Mouse (Mus musculus) liver, embryonic 15.5 days (tissue): ENCODE results near the gene Gstt1. TPM values are rescaled to one million over a fixed set of nuclear protein-coding genes. Genes with fewer than 3 reads are reported as not detected.

Experiments used
- ATAC-seq: fragments of 200-750 bp; cut with Nextera tagmentation; 2 replicates; pipeline ENCODE4 v1.8.0; 2017; ENCODE audit warnings: moderate number of reproducible peaks, mild to moderate bottlenecking, moderate library complexity; ENCODE audit not compliant: insufficient read depth
- H3K27ac ChIP-seq: fragments of 300-500 bp; sonication (generic); replicated peaks from 2 replicates; pipeline ENCODE4 v1.5.1; 2015; ENCODE audit warnings: mild to moderate bottlenecking, inconsistent platforms
- H3K27me3 ChIP-seq: fragments of 300-500 bp; sonication (generic); 2 replicates; pipeline ENCODE4 v1.6.1; 2015; ENCODE audit warnings: mild to moderate bottlenecking, inconsistent platforms
- H3K36me3 ChIP-seq: fragments of 300-500 bp; sonication (generic); replicated peaks from 2 replicates; pipeline ENCODE4 v1.6.1; 2015; ENCODE audit warnings: moderate library complexity, mild to moderate bottlenecking, inconsistent platforms
- H3K4me1 ChIP-seq: fragments of 300-500 bp; sonication (generic); replicated peaks from 2 replicates; pipeline ENCODE4 v1.6.1; 2015; ENCODE audit warnings: inconsistent platforms
- H3K4me2 ChIP-seq: fragments of 300-500 bp; sonication (generic); 2 replicates; pipeline ENCODE4 v1.6.1; 2015; ENCODE audit warnings: moderate library complexity, mild to moderate bottlenecking, inconsistent platforms
- H3K4me3 ChIP-seq: fragments of 300-500 bp; sonication (generic); replicated peaks from 2 replicates; pipeline ENCODE4 v1.5.1; 2015; ENCODE audit warnings: mild to moderate bottlenecking, inconsistent platforms
- H3K9ac ChIP-seq: fragments of 300-500 bp; sonication (generic); 2 replicates; pipeline ENCODE4 v1.6.1; 2015; ENCODE audit warnings: moderate library complexity, mild to moderate bottlenecking, inconsistent platforms
- H3K9me3 ChIP-seq: fragments of 300-500 bp; sonication (generic); replicated peaks from 2 replicates; pipeline ENCODE4 v1.6.1; 2016; ENCODE audit warnings: inconsistent platforms
- WGBS: fragments of 180-500 bp; shearing (Covaris S2); methylation state at CpG from one replicate; pipeline ENCODE4 v1.1.7; 2015; ENCODE audit warnings: mixed read lengths; ENCODE audit not compliant: insufficient replicate concordance; 5-methylcytosine and 5-hydroxymethylcytosine counted together
- polyA plus RNA-seq: library from polyadenylated mRNA; unstranded; fragments of >200 nt; fragmentation: Nextera tagmentation; extraction: Ambion mirVana; gene quantifications from 2 replicates; pipeline ENCODE4 v1.2.1, GENCODE M21; 2015

Gene Gstt1
- polyA plus RNA-seq, 1 experiment from 2014 or later: 108 TPM

- H3K4me2 ChIP-seq: no peak overlapping the region
- no peak overlapping the region for H3K27ac ChIP-seq
- no peaks in the 10 kb centered on the region for H3K36me3 ChIP-seq
- H3K4me3 ChIP-seq: no peak overlapping the region
- no peaks in the 10 kb centered on the region for H3K9me3 ChIP-seq
- H3K4me1 ChIP-seq: no peaks in the 10 kb centered on the region
- no peak for ATAC-seq
- WGBS: 33% methylated on average over 2 of the region's 2 CpGs
- H3K27me3 ChIP-seq: peaks cover 9% of the 10 kb centered on the region
- no peak overlapping the region for H3K9ac ChIP-seq
Measured at GRCm38 (mm10) chr10:75804217-75804616, 5.8 kb upstream of the Gstt1 start.

- peak overlapping the region; percentile 86 for H3K4me2 ChIP-seq
- peak overlapping the region; percentile 65; the same call in 1 of the 2 replicates for H3K27ac ChIP-seq
- no peaks in the 10 kb centered on the region for H3K9me3 ChIP-seq
- peak overlapping the region; percentile 55 for H3K9ac ChIP-seq
- under 1% methylated on average over 12 of the region's 12 CpGs for WGBS
- H3K4me3 ChIP-seq: peak overlapping the region; percentile 63
- H3K4me1 ChIP-seq: peaks cover 22% of the 10 kb centered on the region
- no peaks in the 10 kb centered on the region for H3K36me3 ChIP-seq
- peaks cover 35% of the 10 kb centered on the region for H3K27me3 ChIP-seq
- peak; percentile 71 for ATAC-seq
Measured at GRCm38 (mm10) chr10:75797619-75798175, 687 bp downstream of the Gstt1 start.

DNA sequence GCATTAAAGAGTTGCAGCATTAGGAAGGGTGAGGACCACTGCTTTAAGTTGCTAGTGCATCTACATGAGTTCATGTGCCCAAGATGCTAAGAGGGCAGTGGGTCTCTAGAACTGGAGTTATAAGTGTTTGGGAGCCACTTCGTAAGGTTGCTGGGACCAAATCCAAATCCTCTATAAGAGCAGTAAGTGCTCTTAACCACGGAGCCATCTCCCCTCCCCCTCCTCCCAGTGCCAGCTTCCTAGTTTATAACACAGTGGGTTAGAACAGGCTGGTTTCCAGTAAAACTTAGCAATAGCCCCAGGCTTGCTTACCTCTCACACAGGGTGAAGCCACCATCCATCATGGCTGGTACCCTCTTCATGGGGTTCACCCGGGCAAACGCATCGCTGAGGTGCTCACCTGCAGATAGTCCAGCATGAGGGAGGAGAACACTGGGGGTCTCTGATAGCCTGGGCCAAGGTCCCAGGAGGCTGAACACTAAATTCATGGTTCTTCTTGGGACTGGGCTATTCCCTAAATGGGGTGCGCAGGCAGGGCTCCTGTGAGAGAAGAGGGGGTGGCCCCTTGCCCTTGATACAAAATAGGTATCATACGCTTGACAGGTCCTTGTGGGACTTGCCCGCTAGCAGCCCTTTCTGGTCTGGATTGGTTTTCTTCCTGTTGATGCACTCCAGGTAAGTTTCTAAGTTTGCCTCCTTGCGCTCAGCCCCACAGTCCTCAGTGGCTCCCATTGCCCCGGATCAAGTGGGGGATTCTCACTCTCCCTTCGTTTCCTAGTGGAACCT, 1.5 kb downstream of the Gstt1 start:
- H3K4me3 ChIP-seq: peak overlapping the region; percentile 63
- H3K36me3 ChIP-seq: no peaks in the 10 kb centered on the region
- H3K9ac ChIP-seq: peak overlapping the region; percentile 55
- H3K9me3 ChIP-seq: no peaks in the 10 kb centered on the region
- H3K27me3 ChIP-seq: peaks cover 35% of the 10 kb centered on the region
- ATAC-seq: no peak
- 43% methylated on average over 11 of the region's 11 CpGs for WGBS
- H3K27ac ChIP-seq: peak overlapping the region; percentile 65
- peak overlapping the region; percentile 86 for H3K4me2 ChIP-seq
- H3K4me1 ChIP-seq: peaks cover 22% of the 10 kb centered on the region

DNA sequence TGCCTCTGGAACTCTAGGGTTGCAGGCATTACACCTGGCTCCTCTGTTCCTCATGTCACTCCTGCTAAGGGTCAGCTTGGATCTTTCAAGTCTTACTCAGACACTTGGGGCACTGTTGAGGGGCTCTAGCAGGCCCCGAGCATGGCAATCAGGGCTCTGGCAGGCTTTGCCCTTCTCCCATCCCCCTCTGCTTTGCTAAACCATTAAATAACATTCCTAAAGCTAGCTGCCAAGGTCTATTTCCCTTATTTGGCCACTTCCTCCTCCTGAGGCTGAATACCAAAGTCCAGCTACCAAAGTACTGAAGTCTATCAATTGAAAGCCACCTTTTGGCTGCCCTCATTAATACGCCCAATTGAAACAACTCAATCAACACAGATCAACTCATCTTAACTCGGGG, 3.5 kb downstream of the Gstt1 start:
- peaks cover 22% of the 10 kb centered on the region for H3K4me1 ChIP-seq
- H3K36me3 ChIP-seq: no peaks in the 10 kb centered on the region
- 33% methylated on average over 3 of the region's 3 CpGs for WGBS
- no peak for ATAC-seq
- H3K9me3 ChIP-seq: no peaks in the 10 kb centered on the region
- peak overlapping the region; percentile 46 for H3K27ac ChIP-seq
- no peak overlapping the region for H3K9ac ChIP-seq
- H3K27me3 ChIP-seq: peaks cover 29% of the 10 kb centered on the region
- H3K4me3 ChIP-seq: no peak overlapping the region
- peak overlapping the region; percentile 33 for H3K4me2 ChIP-seq

DNA sequence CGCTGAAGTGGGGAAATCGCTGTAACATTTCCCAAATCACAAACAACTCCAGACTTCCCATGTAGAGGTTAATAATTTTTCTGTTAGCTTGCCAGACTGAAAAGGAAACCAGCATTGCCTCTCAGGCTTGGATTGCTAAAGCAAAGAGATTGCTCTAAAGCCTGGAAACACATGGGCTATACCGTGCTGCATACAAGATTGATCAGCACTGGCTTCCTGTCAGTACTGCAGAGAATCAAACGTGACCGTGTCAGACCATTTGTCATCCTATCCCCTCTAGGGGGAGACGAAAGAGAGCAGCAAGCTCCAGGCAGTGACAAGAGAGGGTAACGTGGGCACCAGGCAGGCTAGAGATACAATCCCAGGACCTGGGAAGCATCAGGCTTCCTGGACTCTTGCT, 7.6 kb downstream of the Gstt1 start:
- no peak overlapping the region for H3K9ac ChIP-seq
- H3K9me3 ChIP-seq: no peaks in the 10 kb centered on the region
- WGBS: 14% methylated on average over 7 of the region's 7 CpGs
- no peaks in the 10 kb centered on the region for H3K36me3 ChIP-seq
- no peak for ATAC-seq
- H3K27ac ChIP-seq: peak overlapping the region; percentile 71
- H3K4me2 ChIP-seq: no peak overlapping the region
- H3K4me1 ChIP-seq: no peaks in the 10 kb centered on the region
- peaks cover 8% of the 10 kb centered on the region; the same call in 1 of the 2 replicates for H3K27me3 ChIP-seq
- H3K4me3 ChIP-seq: no peak overlapping the region

DNA sequence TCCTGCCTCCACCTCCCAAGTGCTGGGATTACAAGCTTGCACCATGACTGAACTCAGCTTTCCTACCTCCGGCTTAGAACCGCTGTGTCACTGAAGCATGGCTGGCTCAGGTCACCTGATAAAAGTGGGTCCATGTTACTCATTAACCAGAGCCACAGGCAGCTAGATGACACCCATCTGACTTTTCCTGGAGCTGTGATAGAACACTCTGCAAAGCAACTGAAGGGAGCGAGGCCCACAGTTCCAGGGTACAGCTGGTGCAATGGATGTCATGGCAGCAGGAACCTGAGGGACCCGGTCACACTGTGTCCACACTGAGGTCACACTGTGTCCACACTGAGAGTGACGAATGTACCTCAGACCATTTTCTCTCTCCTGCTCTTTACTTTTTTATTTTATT, 8.5 kb downstream of the Gstt1 start:
- H3K9me3 ChIP-seq: no peaks in the 10 kb centered on the region
- peak overlapping the region; percentile 71 for H3K27ac ChIP-seq
- no peak overlapping the region for H3K9ac ChIP-seq
- no peaks in the 10 kb centered on the region for H3K4me1 ChIP-seq
- no peaks in the 10 kb centered on the region for H3K36me3 ChIP-seq
- ATAC-seq: peak; percentile 91
- 62% methylated on average over 5 of the region's 5 CpGs for WGBS
- H3K27me3 ChIP-seq: peaks cover 6% of the 10 kb centered on the region
- H3K4me2 ChIP-seq: no peak overlapping the region
- no peak overlapping the region for H3K4me3 ChIP-seq

DNA sequence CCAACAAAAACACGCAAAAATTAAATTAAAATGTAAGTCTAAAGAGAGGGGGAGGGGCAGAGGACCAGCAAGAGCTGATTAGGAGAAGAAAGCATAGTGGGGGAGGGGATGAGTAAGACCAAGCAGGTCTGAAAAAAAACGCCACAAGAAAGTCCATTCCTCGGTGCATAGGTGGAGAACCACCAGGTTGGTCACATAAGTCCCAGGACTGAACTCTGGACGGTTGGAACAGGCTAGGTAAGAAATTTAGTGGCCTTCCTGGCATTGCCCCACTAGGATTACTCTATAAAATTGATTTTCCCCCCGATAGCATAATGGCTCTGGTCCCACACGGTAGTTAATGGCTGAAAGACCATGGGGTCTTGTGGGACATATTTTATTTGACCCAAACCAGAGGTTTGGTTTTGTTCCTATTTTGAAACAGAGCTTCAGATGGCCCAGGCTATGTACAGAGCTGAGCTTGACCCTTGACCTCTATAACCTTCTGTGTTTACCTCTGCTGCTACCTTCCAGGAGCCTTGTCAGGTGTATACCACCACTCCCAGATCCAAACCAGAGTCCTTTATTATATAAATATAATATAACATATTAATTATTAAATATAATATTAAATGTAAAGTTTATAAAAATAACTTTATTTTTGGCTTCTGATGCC, 9.2 kb downstream of the Gstt1 start:
- peak overlapping the region; percentile 58; the same call in 1 of the 2 replicates for H3K27ac ChIP-seq
- H3K4me2 ChIP-seq: no peak overlapping the region
- H3K27me3 ChIP-seq: peaks cover 11% of the 10 kb centered on the region
- H3K4me3 ChIP-seq: no peak overlapping the region
- 49% methylated on average over 6 of the region's 6 CpGs for WGBS
- ATAC-seq: peak; percentile 51
- H3K9me3 ChIP-seq: no peaks in the 10 kb centered on the region
- 0 out of 2 replicates have a peak, but pooled peaks cover under 1% of the 10 kb centered on the region for H3K36me3 ChIP-seq
- H3K9ac ChIP-seq: no peak overlapping the region
- no peaks in the 10 kb centered on the region for H3K4me1 ChIP-seq

- Histone ChIP-seq H3K36me3 (0 out of 2 replicates have a peak, but pooled peaks cover 2% of the 10 kb centered on the region), H3K9ac (no peak overlapping the region), H3K27me3 (peaks cover 18% of the 10 kb centered on the region), H3K9me3 (no peaks in the 10 kb centered on the region), H3K4me3 (no peak overlapping the region), H3K4me1 (no peaks in the 10 kb centered on the region), H3K27ac (no peak overlapping the region), H3K4me2 (no peak overlapping the region)
- no peak for ATAC-seq
- 79% methylated on average over 8 of the region's 8 CpGs for WGBS
Measured at GRCm38 (mm10) chr10:75788277-75788676, 10.1 kb downstream of the Gstt1 start.

GRCm38 (mm10) chr10:75785442-75785841, 12.9 kb downstream of the Gstt1 start:
- H3K36me3 ChIP-seq: 0 out of 2 replicates have a peak, but pooled peaks cover 2% of the 10 kb centered on the region
- no peak overlapping the region for H3K4me2 ChIP-seq
- H3K4me1 ChIP-seq: no peaks in the 10 kb centered on the region
- 5% methylated on average over 1 of the region's 1 CpGs for WGBS
- ATAC-seq: no peak
- no peak overlapping the region for H3K9ac ChIP-seq
- H3K4me3 ChIP-seq: no peak overlapping the region
- no peak overlapping the region for H3K27ac ChIP-seq
- peaks cover 45% of the 10 kb centered on the region for H3K27me3 ChIP-seq
- no peaks in the 10 kb centered on the region for H3K9me3 ChIP-seq

- WGBS: 1% methylated on average over 28 of the region's 28 CpGs
- ATAC-seq: peak; percentile 60; the same call in 1 of the 2 replicates
- H3K27me3 ChIP-seq: peaks cover 77% of the 10 kb centered on the region
- H3K4me3 ChIP-seq: peak within 1 kb of the TSS; percentile 43
- peak within 1 kb of the TSS; percentile 58 for H3K4me2 ChIP-seq
- peak within 1 kb of the TSS; percentile 31; the same call in 1 of the 2 replicates for H3K27ac ChIP-seq
- no peaks in the 10 kb centered on the region for H3K9me3 ChIP-seq
- H3K36me3 ChIP-seq: 0 out of 2 replicates have a peak, but pooled peaks cover 2% of the 10 kb centered on the region
- 0 out of 2 replicates have a peak within 1 kb of the TSS, but pooled peaks have one; percentile 19 for H3K9ac ChIP-seq
- H3K4me1 ChIP-seq: peaks cover 4% of the 10 kb centered on the region; the same call in 1 of the 2 replicates
Measured at GRCm38 (mm10) chr10:75780769-75781578, 17.4 kb downstream of the Gstt1 start, which contains the start of the genes Gm20441 and Gstt3. Gm20441 (minus strand) TSS chr10:75780954. Gstt3 (minus strand) TSS chr10:75781414.
